Mouse (Mus musculus) midbrain, embryonic 11.5 days (tissue): ENCODE measurements at regions not wholly inside any gene's neighbourhood (a gene's known extent, or its start where the extent isn't known, plus 50 kb on each side); places are given as distances from the start of the nearest gene placed in this dataset.

Source experiments
- ATAC-seq: fragments of 200-750 bp; cut with Nextera tagmentation; 2 replicates; pipeline ENCODE4 v1.8.0; 2017; ENCODE audit warnings: moderate TSS enrichment, moderate library complexity; ENCODE audit not compliant: low FRiP score
- DNase-seq: peaks from one replicate; pipeline ENCODE4 v3.0.0; 2015; ENCODE audit warnings: low spot score; ENCODE audit errors: missing footprints
- H3K27ac ChIP-seq: fragments of 300-500 bp; sonication (generic); 2 replicates; pipeline ENCODE4 v1.5.1; 2014; ENCODE audit warnings: low read depth, low read length
- H3K27me3 ChIP-seq: fragments of 300-500 bp; sonication (generic); 2 replicates; pipeline ENCODE4 v1.6.1; 2014; ENCODE audit warnings: mild to moderate bottlenecking, low read length, moderate library complexity, mixed read lengths; ENCODE audit not compliant: control insufficient read depth, insufficient read depth
- H3K36me3 ChIP-seq: fragments of 300-500 bp; sonication (generic); 2 replicates; pipeline ENCODE4 v1.6.1; 2014; ENCODE audit warnings: mild to moderate bottlenecking, low read length, moderate library complexity, mixed read lengths; ENCODE audit not compliant: control insufficient read depth, insufficient read depth
- H3K4me1 ChIP-seq: fragments of 300-500 bp; sonication (generic); 2 replicates; pipeline ENCODE4 v1.6.1; 2014; ENCODE audit warnings: low read length; ENCODE audit not compliant: control insufficient read depth, insufficient read depth
- H3K4me2 ChIP-seq: fragments of 300-500 bp; sonication (generic); 2 replicates; pipeline ENCODE4 v1.6.1; 2014; ENCODE audit warnings: mild to moderate bottlenecking, moderate library complexity
- H3K4me3 ChIP-seq: fragments of 300-500 bp; sonication (generic); 2 replicates; pipeline ENCODE4 v1.5.1; 2014; ENCODE audit warnings: low read depth, low read length
- H3K9ac ChIP-seq: fragments of 300-500 bp; sonication (generic); 2 replicates; pipeline ENCODE4 v1.6.1; 2014; ENCODE audit warnings: low read length
- H3K9me3 ChIP-seq: fragments of 300-500 bp; sonication (generic); 2 replicates; pipeline ENCODE4 v1.6.1; 2016; ENCODE audit warnings: low read length; ENCODE audit not compliant: control insufficient read depth
- WGBS: fragments of 180-500 bp; shearing (Covaris S2); extraction: QIAGEN DNeasy Blood & Tissue Kit; methylation state at CpG from one replicate; pipeline ENCODE4 v1.1.7; 2014; 5-methylcytosine and 5-hydroxymethylcytosine counted together

DNA sequence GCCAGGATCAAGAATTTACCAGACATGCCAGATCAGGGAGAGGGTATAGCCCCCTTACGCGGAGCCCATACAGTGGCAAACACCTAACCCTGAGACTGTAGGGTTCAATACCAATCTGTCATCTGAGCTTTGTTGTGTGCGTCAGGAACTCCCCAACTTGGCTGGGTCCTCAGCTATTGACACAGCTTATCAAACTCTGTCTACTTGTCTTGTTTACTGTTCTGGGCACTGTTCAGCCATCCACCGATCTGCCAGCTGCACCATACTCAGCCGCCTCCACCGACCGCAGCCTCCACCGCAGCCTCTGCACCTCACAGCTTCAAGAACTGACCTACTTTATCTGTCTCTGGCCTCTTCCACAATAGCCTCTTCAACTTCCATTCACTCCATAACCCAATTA lies 80.1 kb upstream of the Mapk10 start:
- no peak overlapping the region for H3K4me2 ChIP-seq
- no peaks in the 10 kb centered on the region for H3K9me3 ChIP-seq
- H3K27ac ChIP-seq: no peak overlapping the region
- ATAC-seq: no peak
- DNase-seq: no peak
- no peaks in the 10 kb centered on the region for H3K4me1 ChIP-seq
- H3K27me3 ChIP-seq: no peaks in the 10 kb centered on the region
- 92% methylated on average over 8 of the region's 8 CpGs for WGBS
- H3K9ac ChIP-seq: no peak overlapping the region
- no peak overlapping the region for H3K4me3 ChIP-seq
- H3K36me3 ChIP-seq: no peaks in the 10 kb centered on the region

DNA sequence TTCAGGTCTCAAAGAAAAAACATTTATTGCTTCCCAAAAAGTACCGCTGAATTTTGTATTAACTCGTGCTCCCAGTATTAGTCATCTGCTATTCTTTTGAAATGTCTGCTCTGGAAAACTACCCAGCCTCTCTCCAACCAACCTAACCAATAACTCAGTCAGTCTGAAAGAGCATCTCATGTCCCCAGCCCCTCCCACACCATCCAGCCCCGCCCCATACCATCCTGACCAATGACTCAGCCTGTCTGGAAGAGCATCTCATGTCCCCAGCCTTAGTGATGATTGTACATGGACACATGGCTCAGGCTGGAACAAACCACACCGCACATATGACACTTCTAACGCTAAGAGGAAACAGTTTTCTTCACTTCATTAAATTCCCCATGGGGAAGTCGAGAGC lies 58.1 kb upstream of the Mapk10 start:
- ATAC-seq: no peak
- 86% methylated on average over 6 of the region's 6 CpGs for WGBS
- H3K36me3 ChIP-seq: no peaks in the 10 kb centered on the region
- H3K9me3 ChIP-seq: no peaks in the 10 kb centered on the region
- H3K9ac ChIP-seq: no peak overlapping the region
- no peak overlapping the region for H3K4me3 ChIP-seq
- DNase-seq: no peak
- H3K27ac ChIP-seq: no peak overlapping the region
- H3K4me1 ChIP-seq: no peaks in the 10 kb centered on the region
- no peak overlapping the region for H3K4me2 ChIP-seq
- H3K27me3 ChIP-seq: no peaks in the 10 kb centered on the region

DNA sequence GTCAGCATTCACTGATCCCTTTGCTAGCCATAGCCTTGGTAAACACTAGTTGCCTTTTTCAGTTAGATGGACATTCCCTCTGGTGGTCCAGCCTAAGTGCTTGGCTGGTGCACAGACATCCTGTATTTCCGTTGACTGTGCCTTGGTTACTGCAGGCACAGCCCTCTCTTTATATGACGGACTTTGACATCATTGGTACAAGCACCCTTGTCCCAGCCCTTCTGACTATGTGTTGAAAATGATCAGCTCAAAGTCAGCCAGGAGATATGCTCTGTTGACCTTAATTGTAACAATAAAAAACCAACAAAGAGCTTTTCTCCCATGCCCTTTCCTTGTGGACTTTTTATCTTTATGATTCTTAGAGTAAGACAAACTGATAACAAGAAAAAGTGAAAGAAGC lies 53.8 kb upstream of the Mapk10 start:
- Histone ChIP-seq H3K4me1 (no peaks in the 10 kb centered on the region), H3K4me2 (no peak overlapping the region), H3K27ac (no peak overlapping the region), H3K9ac (no peak overlapping the region), H3K9me3 (no peaks in the 10 kb centered on the region), H3K36me3 (no peaks in the 10 kb centered on the region), H3K27me3 (no peaks in the 10 kb centered on the region), H3K4me3 (no peak overlapping the region)
- 76% methylated on average over 2 of the region's 2 CpGs for WGBS
- no peak for DNase-seq
- no peak for ATAC-seq

DNA sequence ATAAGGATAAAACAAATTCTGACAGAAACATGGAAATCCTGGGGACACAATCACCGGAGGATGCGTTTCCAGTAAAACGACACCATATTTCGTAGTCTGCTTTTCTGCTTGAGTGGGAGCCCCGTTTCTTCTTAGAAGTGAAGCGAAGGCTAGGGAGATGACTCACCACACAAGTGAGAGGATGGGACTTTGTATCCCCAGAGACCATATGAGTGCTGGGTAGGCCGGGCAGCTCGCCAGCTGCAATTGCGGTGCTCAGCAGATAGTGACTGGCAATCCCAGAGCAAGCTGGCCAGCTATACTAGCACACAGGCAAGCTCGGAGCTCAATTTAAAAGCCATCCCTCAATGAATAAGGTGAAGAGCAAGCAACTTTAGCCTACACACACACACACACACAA lies 50.3 kb upstream of the Mapk10 start:
- no peak overlapping the region for H3K4me3 ChIP-seq
- H3K4me1 ChIP-seq: no peaks in the 10 kb centered on the region
- ATAC-seq (no peak), DNase-seq (no peak)
- no peaks in the 10 kb centered on the region for H3K27me3 ChIP-seq
- 92% methylated on average over 10 of the region's 10 CpGs for WGBS
- no peaks in the 10 kb centered on the region for H3K36me3 ChIP-seq
- H3K27ac ChIP-seq: no peak overlapping the region
- H3K4me2 ChIP-seq: no peak overlapping the region
- H3K9ac ChIP-seq: no peak overlapping the region
- no peaks in the 10 kb centered on the region for H3K9me3 ChIP-seq
